Mouse (Mus musculus) testis, postnatal 10 days (tissue): Measurements from ENCODE around the gene Pnpla7.
"Not testable (repeated sequence)": the region's sequence is repeated elsewhere in the genome, so short reads cannot be mapped to it uniquely, and the experiment has no call there.

Source experiments
- DNase-seq: peaks from one replicate; pipeline ENCODE4 v3.0.0; 2021; ENCODE audit warnings: low spot score

Pnpla7 gene

DNA sequence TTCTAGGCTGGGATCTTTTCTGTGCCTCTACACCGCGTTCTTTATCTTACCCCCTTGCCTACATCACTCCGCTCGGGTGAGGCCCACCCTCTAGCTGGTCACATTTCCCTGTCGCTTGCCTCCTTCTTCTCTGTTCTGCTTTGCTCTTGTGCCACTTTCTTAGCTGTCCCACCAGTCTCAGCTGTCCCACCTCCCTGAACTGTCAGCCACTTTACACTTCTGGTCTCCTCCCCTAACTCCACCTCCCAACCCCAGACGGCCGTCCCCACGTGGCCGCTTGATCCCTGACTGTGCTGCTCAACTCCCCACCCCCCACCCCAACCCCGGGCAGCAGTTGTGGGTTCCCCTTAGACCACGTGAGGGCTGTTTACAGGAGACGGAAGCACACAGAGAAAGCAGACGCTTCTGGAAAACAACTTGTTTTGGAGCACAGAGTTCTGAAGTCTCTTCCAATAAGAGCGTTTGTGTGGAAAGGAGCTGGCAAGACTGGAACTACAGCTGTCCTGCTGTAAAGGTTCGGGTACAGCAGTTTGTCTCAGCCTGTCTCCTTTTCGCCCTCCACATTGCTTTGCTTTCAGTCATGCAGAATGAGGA, at the start of gene Pnpla7:
Gene Pnpla7, plus strand, starts transcription at position 330 of the 594 bp plus-strand sequence.
- peak; percentile 73 for DNase-seq

DNA sequence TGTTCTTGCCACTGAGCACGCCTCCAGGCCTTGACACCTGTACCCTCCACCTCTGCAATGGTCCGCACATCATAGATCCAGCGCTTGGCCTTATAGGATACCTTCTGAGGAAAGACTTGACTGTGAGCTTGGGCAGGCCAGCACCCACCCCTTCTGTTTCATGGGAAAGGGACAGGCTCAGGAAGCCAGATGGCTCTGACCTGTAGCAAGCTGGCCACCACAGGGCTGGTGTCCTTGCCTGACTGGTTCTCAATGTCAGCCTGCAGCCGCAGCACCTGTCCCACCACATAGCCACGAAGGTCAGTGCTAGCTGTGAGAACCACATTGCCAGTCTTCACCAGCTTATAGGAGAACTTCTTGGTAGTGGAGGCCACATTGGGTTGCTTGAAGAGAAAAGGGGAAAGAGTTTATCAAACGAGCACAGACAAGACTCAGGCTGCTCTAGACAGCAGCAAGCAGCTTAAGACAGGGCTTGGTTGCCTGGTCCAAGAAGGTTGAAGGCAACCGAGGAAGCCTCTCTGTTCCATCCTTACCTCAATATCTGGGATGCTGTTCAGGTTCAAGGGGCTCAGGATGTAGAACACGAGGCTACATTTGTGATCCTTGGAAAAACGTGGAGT, 49.4 kb upstream of the Pnpla7 start:
- DNase-seq = no peak

DNA sequence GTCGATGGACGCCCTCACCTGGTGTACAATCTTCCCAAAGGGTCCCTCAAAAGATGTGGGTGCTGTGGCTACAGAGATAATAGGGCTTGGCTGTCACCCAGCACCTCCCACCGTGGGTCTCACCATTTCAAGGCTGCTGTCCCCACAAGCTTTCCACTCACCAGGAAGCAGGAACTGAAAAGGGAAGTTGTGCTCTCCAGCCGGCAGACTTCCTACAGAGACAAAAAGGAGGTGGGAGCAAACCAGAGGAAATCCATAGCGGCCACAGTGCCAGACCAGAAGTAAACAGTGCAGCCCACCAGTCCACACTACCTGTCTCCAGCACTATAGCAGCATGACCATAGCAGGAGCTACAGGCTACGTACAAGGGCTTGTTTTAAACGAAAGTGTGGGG, 48.9 kb upstream of the Pnpla7 start:
- no peak for DNase-seq

DNA sequence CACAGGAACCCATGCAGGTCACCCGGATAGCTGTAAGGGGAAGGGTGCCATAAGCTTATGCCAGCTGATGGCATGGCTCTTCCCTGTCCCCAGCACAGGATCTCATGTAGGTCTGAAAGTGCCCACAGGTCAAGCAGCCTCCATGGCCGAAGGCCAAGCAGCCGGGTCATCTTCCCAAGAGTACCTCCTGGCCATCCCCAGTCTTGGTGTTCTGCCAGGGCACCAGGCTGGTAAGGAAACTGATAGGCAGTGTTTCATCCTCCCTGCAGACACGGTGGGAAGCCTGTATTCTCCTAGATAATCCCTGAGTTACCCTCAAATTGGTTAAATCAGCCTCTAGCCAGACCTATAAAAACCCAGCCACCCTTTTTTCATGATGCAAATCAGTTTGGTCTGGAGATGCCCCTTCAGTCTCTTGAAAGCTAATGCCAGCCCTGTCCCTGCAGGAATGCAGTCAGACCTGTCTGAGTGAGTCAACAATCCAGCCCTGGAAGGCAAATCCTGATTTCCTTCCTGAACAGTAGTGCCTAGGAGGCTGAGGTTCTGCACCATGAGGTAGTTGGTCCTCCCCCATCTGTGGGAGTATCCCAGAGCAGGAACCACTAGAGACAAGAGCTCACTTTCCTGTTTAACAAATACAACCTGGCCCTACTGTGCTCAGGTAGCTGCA, 47.9 kb upstream of the Pnpla7 start:
- peak; percentile 67 for DNase-seq

DNA sequence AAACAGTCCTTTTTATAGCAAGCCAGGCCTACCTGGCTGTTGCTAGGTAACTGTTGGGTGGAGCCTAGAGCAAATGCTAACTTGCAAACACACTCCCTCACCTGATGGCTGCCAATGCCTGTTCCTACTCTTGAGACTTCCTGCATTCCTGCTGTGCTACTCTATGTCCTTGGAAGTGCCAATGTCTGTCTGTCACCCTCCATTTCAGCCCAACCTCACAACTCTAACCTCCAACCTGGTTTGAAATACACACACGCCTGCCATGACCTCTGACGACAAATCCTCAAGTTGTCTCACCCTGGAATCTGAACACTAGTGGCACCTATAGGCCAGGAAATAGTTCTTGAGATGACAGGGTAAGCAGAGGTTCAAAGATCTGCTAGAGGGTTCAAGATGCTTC, 46.7 kb upstream of the Pnpla7 start:
- DNase-seq = no peak

DNA sequence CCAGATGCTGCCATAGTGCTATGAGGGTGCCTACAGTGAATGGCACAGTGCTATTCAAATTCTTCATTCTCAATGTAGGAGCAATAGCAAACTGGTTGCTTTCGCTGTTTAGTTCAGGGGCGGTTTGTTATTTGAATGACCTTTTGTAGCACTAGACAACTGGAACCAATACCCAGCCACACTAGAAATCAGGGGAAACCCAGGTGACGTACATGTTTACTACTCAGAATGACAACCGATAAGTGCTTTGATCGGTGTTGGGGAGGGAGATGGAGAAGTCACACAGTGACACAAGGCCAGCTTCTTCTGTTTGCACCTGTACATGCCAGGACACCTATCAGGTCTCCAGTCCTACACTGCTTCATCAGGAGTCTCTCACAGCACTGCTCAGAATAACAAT, 46.2 kb upstream of the Pnpla7 start:
- no peak for DNase-seq

DNA sequence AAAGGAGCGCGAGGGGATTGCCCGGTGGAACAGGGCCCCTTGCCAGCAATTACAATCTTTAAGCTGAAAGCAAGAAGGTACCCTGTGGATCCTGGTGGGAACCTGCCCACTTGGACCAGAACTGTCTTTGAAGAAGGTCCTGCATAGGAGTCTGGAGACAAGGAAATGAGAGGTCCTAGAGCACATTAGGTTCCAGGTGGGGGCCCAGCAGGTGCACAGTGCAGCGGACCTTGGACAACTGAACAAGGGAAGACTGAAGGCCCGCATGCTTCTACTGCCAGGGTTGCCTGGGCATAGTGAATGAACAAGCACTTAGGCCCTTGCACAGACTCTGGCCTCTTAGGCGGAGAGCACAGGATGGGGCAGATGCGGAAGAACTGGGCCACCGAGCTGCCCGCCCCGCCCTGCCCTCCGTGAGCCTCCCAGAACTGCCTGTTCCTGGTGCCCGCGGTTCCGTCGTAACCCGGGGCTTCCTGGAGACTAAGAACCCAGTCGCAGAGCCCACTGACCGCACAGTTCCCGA, 41.3 kb upstream of the Pnpla7 start:
- peak; percentile 46 for DNase-seq

DNA sequence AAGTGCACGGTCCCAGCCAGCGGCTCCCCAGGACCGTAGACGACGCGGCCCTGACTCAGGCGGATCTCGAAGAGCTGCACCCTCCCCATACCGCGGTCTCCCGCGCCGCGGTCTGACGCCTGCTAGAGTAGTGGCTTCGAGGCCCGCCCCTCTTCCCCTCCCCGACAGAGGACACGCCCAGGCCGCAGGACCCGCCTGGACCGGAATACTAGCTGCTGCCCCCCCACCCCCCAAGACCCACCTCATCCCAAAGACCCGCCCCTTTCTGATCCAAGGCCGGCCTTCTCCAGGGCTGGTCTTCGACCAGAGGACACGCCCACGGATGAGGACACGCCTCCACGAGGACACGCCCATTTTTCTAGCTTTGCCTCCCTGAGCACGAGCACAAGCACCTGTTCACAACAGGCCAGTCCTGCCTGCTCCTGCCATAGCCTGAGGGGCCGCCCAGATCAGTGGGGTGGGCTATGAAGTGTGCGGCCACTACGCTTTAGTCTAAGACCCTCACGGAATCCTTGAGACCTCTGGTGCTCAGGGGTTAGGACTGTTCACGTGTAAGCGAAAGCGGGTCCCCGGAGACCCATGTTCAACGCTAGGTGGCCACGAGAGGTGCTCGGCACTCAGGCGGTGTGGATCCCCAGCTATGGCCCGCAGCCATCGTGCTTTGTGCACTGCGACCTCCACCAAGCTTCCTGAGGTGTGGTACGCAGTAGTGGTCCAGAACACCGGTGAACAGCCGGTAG, 40.6 kb upstream of the Pnpla7 start, which contains the start of gene Arrdc1:
Gene Arrdc1, minus strand, starts transcription at position 196 of the 740 bp plus-strand sequence.
- peak; percentile 96 for DNase-seq

DNA sequence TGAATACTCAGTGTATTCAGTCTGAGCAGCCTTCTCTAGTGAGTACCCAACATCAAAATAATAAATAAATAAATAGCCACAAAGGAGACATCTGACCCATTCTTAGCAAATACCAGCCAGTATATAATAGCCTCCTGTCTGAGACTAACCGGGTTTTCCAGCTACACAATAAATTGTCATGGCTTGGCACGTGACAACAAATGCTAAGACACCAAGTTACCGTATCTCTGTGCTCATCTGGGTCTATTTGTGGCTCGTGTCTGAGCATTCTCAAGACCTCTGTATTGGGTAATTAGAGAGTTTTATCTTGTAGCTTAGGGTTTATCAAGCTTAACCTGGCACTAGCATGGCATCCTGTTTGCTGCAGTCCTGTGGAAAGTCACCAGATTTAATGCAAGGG, 33.7 kb upstream of the Pnpla7 start:
- no peak for DNase-seq

DNA sequence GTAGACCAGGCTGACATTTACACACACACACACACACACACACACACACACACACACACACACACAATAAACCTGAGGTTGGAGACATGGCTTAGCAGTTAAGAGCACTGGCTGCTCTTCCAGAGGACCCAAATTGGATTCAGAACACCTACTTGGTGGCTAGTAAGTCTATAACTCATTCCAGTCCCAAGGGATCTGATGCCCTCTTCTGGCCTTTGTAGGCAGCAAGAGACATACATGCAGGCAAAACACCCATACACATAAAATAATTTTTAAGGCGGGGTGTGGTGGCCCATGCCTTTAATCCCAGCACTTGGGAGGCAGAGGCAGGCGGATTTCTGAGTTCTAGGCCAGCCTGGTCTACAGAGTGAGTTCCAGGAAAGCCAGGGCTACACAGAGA, 31.5 kb upstream of the Pnpla7 start:
- not testable (repeated sequence) for DNase-seq

DNA sequence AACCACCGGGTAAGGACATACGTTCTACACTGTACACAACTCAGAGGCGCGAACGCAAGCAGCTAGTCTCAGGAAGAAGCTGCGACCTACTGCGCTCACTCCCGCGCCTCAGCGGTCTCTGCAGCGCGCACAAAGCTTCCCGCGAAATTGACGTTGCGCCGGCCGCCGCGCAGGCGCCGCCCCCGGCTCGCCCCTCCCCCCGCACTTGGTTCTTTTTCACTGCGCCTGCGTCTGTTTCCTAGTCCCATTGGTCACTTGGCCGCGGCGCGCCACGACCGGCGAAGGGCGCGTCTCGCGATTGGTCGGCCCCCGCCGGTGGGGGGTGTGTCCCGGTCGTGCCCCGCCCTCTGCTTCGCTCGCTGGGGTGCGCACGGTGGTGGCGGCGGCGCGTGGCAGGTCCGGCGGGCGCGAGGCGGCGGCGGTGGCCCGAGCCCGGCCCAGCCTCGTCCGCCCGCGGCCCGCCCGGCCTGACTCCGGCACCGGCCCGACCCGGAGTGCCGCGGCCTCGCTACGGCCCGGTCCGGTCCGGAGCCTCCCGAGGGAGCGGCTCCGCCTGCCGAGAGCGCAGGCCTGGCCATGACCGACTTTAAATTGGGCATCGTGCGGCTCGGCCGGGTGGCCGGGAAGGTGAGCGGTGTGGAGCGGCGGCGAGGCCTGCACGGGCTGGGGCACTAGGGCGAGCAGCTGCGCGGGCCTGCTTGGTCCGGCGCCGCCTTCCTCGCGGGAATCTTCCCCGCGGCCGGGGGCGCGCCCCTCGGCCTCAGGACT, 26.2 kb upstream of the Pnpla7 start, which contains the start of gene Zmynd19:
Gene Zmynd19, plus strand, starts transcription at position 372 of the 768 bp plus-strand sequence.
- peak; percentile 99 for DNase-seq

DNA sequence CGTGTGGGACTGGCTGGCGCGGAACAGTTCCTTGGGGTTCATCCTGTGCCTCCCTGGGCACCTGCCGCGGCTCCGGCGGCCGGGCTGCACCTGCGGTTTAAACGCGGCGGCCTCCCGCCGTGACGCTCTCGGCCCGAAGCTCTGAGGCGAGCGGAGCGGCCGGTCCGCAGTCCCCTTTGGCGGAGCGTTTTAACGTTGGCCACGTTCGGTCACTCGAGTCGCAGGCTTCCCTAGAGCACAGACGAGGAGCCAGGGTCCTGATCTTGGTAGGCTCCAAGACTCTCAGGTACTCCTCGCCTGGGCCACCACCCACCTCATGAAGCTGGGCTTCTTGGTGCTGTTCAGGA, 25.7 kb upstream of the Pnpla7 start:
- DNase-seq = no peak

DNA sequence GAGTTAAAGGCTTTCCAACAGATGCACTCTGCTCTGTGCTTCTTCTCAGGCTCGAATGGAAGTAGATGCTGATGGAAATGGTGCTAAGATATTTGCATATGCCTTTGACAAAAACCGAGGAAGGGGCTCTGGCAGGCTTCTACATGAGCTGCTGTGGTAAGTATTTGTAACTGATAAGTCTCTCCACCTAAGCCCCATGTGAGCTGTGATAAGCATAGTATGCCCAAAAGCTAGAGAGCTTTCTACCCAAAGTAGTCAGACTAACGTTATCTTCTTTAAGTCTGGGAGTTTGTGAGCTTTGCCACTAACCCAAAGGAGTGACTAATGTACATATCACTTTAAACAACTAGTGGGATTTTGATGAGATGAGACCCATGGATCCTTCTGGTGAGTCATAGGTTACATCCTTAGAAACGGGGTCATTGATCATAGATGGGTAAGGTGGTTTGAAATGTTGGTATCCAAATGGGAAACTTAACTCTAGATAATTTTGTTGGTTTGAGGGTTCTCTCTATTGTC, 23.2 kb upstream of the Pnpla7 start:
- no peak for DNase-seq

DNA sequence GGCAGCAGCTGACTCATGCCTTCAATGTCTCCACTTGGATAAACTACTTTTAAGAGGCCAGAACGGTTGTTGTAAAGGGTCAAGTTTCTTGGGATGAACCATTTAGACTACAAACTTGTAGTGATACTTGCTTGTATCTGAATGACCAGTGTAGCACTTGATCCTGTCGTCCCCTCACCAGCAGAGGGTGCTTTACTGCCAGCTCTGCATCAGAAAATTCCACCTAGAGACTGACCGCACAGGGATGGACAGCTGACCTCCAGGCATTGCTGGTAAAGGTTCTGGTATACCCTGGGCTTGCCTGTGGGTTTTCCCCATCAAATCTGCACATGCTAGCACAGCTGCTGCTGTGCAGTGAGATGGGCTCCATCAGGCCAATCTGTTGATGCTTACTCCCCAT, 14.9 kb upstream of the Pnpla7 start:
- DNase-seq = peak; percentile 56

DNA sequence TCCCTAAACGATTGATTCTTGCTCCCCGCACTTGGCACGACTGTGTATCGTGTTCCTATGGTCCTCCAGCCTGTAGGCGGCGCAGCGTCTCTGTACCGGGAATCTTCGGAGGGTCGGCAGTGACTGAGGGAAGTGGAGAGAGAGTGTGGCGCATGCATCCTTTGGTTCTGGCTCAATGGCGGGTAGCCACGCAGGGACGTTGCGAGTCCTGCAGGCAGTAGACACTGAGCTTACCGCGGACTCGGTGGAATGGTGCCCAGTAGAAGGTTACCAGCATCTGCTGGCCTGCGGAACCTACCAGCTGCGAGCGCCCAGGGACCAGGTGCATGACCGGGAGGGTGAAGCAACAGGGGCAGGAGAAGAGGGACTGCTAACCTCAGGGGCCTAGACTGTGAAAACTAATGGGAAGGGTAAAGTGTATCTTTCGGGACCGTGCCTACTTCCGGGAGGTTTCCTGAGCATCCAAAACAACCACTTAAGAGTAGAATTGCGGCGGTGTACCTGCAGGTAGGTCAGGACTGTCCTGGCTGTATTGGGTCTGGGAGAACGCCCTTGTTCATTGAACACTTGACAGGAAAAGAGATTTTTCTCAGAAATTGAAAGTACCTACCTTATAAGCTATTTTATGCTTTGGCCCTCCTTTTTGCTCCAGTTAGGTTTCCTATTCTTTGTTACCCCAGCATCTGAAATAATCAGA, 13.4 kb upstream of the Pnpla7 start, which contains the start of gene Dph7:
Gene Dph7, plus strand, starts transcription at position 97 of the 697 bp plus-strand sequence.
- DNase-seq = peak; percentile 91

DNA sequence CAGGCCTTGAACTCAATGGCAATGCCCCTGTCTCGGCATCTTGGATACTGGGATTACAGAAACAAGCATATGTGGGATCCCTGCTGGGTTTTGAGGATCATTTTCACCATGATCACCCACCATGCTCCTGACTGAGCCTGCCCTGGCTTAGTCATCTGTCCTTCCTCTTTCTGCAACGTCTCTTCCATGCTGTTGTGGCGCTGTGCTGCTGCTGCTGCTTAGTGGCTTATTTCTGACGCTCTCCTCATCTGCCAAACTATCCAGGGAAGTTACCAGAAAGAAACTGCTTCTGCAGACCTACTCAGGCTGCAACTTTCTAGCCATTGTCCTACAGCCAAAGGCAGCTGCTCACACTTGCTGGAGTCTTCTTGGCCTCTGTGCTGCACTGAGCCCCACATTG, 5.4 kb upstream of the Pnpla7 start:
- no peak for DNase-seq

DNA sequence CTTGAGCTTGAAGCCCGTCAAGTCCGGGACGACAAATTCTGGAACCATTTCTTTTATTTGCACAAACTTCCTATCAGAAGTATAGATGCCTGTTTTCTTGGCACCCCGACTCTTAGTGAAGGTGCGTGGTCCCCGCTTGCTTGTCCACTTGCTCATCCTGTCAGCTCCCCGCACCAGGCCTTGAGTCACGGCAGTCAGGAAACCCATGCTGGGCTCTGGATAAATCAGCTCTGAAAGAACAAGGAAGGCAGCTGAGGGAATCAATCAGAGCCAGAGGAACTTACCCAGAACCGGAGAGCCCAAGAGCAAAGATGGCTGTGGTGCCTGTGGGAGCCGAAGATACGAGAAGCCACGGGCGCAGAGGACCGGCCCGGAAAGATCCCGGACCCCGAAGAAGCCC, 1.4 kb upstream of the Pnpla7 start:
- peak; percentile 48 for DNase-seq

DNA sequence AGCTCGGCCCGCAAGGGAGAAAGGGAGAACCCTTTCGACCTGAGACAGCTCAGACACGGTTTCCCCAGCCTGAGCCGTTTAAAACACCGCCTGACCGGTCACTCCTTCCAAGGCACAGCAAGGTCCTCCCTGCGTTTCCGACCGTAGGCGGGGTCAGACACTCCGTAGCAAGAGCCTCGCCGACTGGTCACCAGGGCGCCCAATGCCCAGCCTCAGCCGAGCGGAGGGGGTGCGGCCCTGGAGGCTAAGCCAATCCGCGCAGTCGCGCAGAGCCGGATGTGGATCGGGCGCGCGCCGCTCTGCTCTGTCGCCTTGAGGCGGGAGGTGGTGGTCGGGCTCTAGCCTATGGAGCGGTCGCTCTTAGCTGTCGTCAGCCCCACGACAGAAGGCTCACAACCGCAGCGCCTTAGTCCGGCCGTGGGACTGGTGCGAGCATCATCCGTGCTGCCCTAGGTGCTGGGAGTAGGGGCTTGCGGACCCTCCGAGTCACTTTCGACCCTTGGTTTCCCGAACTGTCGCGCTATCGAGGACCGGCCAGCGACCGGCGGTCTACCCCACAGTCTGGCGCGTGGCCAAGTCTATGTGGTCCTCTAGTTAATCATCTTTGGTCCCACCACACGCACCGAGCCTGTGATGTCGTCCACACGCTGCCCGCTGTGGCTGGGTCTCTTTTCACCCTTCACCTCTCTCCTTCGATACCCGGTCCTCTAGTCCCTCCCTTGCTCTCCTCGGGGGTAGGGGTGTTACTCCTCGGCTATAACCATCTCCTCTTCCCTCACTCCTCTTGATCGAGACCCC, 728 bp upstream of the Pnpla7 start, which contains the start of gene Mrpl41:
Gene Mrpl41, minus strand, starts transcription at position 193 of the 798 bp plus-strand sequence.
- peak; percentile 95 for DNase-seq

DNA sequence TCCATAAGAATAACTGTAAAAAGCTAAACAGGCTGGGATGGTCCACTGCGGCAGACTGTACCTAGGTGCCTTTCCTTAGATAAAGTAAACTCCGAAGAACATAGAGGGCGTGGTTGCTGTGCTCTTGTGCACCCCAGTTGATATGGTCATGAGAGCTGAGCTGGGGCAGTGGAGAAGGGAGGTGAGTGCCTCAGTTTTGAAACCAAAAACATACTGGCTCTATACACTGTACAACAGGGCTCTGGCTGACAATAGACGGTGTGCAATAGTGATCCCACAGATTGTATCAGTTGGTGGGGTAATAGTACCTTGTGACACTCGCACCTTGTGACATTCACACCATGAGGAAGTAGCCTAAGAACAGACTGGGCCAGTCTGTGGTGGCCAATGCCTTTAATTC, 1.1 kb downstream of the Pnpla7 start:
- no peak for DNase-seq

DNA sequence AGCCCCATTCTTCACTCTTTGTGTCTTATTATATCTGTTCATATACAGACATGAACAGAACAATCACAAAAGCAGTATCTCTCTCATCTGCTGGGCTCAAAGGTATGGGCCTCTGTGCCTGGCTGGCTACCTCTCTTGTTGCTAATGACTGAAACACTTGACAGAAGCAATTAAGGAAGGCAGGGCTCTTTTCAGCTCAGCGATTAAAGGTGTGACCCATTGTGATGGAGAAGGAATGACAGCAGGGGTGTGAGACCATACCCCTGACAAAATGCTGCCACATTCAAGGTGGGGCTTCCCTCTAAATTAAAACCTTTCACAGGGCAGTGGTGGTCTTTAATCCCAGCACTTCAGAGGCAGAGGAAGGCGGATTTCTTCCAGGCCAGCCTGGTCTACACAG, 11.9 kb downstream of the Pnpla7 start:
- no peak for DNase-seq
